8 mouse cellular contexts compared by ENCODE assay signal in the genomic region with DNA sequence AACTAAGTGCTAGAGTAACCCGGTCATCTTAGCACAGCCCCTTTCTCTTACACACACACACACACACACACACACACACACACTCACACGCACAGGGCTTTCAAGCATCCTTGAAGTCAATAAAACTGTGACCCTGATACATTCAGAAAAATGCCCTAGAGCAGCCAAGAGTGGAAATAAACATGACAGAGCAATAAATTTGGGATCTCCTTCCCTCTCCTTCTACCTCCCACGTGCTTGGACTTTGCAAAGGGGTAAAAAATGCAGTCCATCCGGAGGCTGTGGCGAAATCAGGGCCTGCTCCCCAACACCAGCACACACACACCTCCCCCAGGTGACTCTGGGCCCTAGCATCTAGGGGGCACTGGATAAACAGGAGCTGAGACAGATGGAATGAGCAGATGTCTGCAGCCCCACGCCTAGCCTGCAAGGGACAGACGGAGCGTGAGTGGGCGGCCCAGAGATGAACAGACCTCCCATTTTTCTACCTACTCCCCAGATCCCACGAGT.
DNase-seq lines count a peak whose midpoint lies in the region; ATAC-seq lines count a peak whose summit lies in the region.
"Had no signal": no experiment of that assay in that cellular context is flagged by ENCODE, and none has a peak within 500 bp of the region (broad histone marks: within the 10 kb centered on the region; RNA-seq: fewer than 3 reads in every experiment).

No protein-coding gene starts in this region.

- no peaks in the 10 kb centered on the region for H3K9me3 ChIP-seq in hindbrain, embryonic 14.5 days (ENCODE audit: control insufficient read depth, low read length)
- H3K9me3 ChIP-seq: liver, embryonic 15.5 days had no signal

- H3K27me3 ChIP-seq in hindbrain, embryonic 14.5 days (ENCODE audit: control insufficient read depth, insufficient read depth, low read length), result no peaks in the 10 kb centered on the region
- H3K27me3 ChIP-seq: liver, embryonic 15.5 days had no signal

- 64% methylated on average over 10 of the region's 10 CpGs for WGBS in hindbrain, embryonic 14.5 days

- H3K36me3 ChIP-seq in hindbrain, embryonic 14.5 days (replicated peaks; ENCODE audit: control insufficient read depth, insufficient read depth), result no peaks in the 10 kb centered on the region
- H3K36me3 ChIP-seq: liver, embryonic 15.5 days had no signal

- no peak overlapping the region for H3K9ac ChIP-seq in hindbrain, embryonic 14.5 days
- H3K9ac ChIP-seq: liver, embryonic 15.5 days had no signal

- no peak overlapping the region for H3K4me3 ChIP-seq in hindbrain, embryonic 14.5 days (replicated peaks; ENCODE audit: low read length)
- H3K4me3 ChIP-seq: liver, embryonic 15.5 days had no signal

- ATAC-seq in inflammation-experienced regulatory T-cells, adult 6 months, result no peak
- ATAC-seq in hindbrain, embryonic 14.5 days (ENCODE audit: low FRiP score), result no peak

- H3K27ac ChIP-seq in hindbrain, embryonic 14.5 days, result no peak overlapping the region
- H3K27ac ChIP-seq: liver, embryonic 15.5 days had no signal

- DNase-seq in 3T3-L1 (ENCODE audit: low read depth, low spot score) (peak; percentile 11), NIH3T3 (ENCODE audit: low read depth) (peak; percentile 14)
- peak; percentile 34 to 42 for DNase-seq in frontal cortex, postnatal 36 days (ENCODE audit: low spot score in 2 of 2)
- peak; percentile 9 to 47 for DNase-seq in layer of hippocampus, postnatal 14 days (ENCODE audit: low spot score in 2 of 2)
- no peak for DNase-seq in lung, postnatal 25 days (ENCODE audit: low spot score)
- no peak for DNase-seq in hindbrain, embryonic 14.5 days (ENCODE audit: low spot score)

- no peaks in the 10 kb centered on the region for H3K4me1 ChIP-seq in hindbrain, embryonic 14.5 days (replicated peaks; ENCODE audit: control insufficient read depth, insufficient read depth, low read length)

- H3K4me2 ChIP-seq in hindbrain, embryonic 14.5 days (replicated peaks), result no peak overlapping the region
- H3K4me2 ChIP-seq: liver, embryonic 15.5 days had no signal

Comparison
In these comparisons a context has a peak if more than half of its experiments do, and no peak if none do; other contexts are left out.
1. DNase-seq: peak in 3T3-L1 (single experiment), NIH3T3 (single experiment), frontal cortex, postnatal 36 days (2 of 2) and layer of hippocampus, postnatal 14 days (2 of 2); none in lung, postnatal 25 days (single experiment) and hindbrain, embryonic 14.5 days (single experiment).